Mouse (Mus musculus) ES-Bruce4 (cell line): ENCODE measurements around the gene Nfyc. TPM values are rescaled to one million over a fixed set of nuclear protein-coding genes. Genes with fewer than 3 reads are reported as not detected.

ENCODE experiments used
- H3K27ac ChIP-seq: 2 replicates; pipeline ENCODE4 v1.5.1; 2012; ENCODE audit warnings: low read length, inconsistent platforms; ENCODE audit not compliant: insufficient read depth
- H3K27me3 ChIP-seq: 2 replicates; pipeline ENCODE4 v1.6.1; 2012; ENCODE audit warnings: mild to moderate bottlenecking, low read length, inconsistent platforms; ENCODE audit not compliant: control insufficient read depth, poor library complexity, insufficient read depth, severe bottlenecking
- H3K36me3 ChIP-seq: 2 replicates; pipeline ENCODE4 v1.6.1; 2012; ENCODE audit warnings: inconsistent platforms, mild to moderate bottlenecking, low read length, moderate library complexity; ENCODE audit not compliant: control insufficient read depth, poor library complexity, insufficient read depth, severe bottlenecking
- H3K4me1 ChIP-seq: one replicate; pipeline ENCODE4 v1.8.1; 2011; ENCODE audit warnings: low read length; ENCODE audit not compliant: control insufficient read depth, insufficient read depth
- H3K4me3 ChIP-seq: 2 replicates; pipeline ENCODE4 v1.5.1; 2011; ENCODE audit warnings: low read depth, mild to moderate bottlenecking, low read length
- H3K9ac ChIP-seq: 2 replicates; pipeline ENCODE4 v1.6.1; 2012; ENCODE audit warnings: low read depth, mild to moderate bottlenecking, inconsistent platforms; ENCODE audit not compliant: poor library complexity, severe bottlenecking
- H3K9me3 ChIP-seq: replicated peaks from 2 replicates; pipeline ENCODE4 v1.6.1; 2012; ENCODE audit warnings: mild to moderate bottlenecking, low read length, inconsistent platforms; ENCODE audit not compliant: control insufficient read depth, poor library complexity, insufficient read depth, severe bottlenecking
- CTCF ChIP-seq: IDR thresholded peaks from one replicate; pipeline ENCODE4 v1.8.1; 2011; ENCODE audit warnings: low read depth, low read length
- EP300 ChIP-seq: IDR thresholded peaks from 2 replicates; pipeline ENCODE4 v1.6.1; 2011; ENCODE audit warnings: low read depth, low read length; ENCODE audit not compliant: insufficient read depth
- POLR2A ChIP-seq: IDR thresholded peaks from one replicate; pipeline ENCODE4 v1.8.1; 2011; ENCODE audit warnings: low read length; ENCODE audit not compliant: insufficient read depth
- polyA plus RNA-seq: library from polyadenylated mRNA; stranded (reverse); fragments of >200 nt; gene quantifications from 2 replicates; pipeline ENCODE4 v1.2.4, GENCODE M21; 2011; ENCODE audit warnings: low read depth; ENCODE audit not compliant: missing spikeins, insufficient read depth, insufficient read length

Gene Nfyc
- polyA plus RNA-seq, 1 experiment = 40.1 TPM

- Histone ChIP-seq H3K36me3 (no peaks in the 10 kb centered on the region), H3K9ac (no peak overlapping the region), H3K9me3 (no peaks in the 10 kb centered on the region), H3K27ac (no peak overlapping the region), H3K4me1 (no peaks in the 10 kb centered on the region), H3K27me3 (no peaks in the 10 kb centered on the region), H3K4me3 (no peak overlapping the region)
- no peak for TF ChIP-seq EP300
- no peak for TF ChIP-seq CTCF
- no peak for TF ChIP-seq POLR2A
Measured at GRCm38 (mm10) chr4:120713856-120714497, 117.4 kb downstream of the Nfyc start.

- H3K36me3 ChIP-seq = no peaks in the 10 kb centered on the region
- H3K27ac ChIP-seq = no peak overlapping the region
- no peak overlapping the region for H3K4me3 ChIP-seq
- no peaks in the 10 kb centered on the region for H3K27me3 ChIP-seq
- TF ChIP-seq POLR2A = no peak
- TF ChIP-seq CTCF = no peak
- TF ChIP-seq EP300 = no peak
- no peaks in the 10 kb centered on the region for H3K9me3 ChIP-seq
- no peaks in the 10 kb centered on the region for H3K4me1 ChIP-seq
- no peak overlapping the region for H3K9ac ChIP-seq
Measured at GRCm38 (mm10) chr4:120713021-120713420, 118.4 kb downstream of the Nfyc start.

DNA sequence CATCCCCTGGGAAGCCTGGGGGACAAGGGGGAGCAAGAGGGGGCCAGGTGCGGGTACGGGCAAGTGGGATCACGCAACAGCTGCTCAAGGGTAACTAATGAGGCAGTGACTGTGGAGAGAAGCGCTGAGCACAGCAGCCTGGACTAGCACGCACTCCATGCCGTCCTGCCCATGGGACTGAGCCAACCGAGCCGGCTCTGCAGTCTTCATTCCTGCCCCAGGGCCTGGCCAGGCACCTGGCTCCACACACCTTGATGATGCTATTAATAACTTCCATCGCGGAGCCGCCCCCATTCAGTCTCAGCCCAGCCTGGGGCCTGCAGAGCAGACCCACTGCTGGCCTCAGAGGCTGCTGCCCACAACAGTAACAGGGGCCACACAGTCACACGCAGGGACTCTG lies 119.1 kb downstream of the Nfyc start:
- Histone ChIP-seq H3K4me1 (no peaks in the 10 kb centered on the region), H3K4me3 (no peak overlapping the region), H3K27ac (no peak overlapping the region), H3K27me3 (no peaks in the 10 kb centered on the region), H3K9me3 (no peaks in the 10 kb centered on the region), H3K36me3 (no peaks in the 10 kb centered on the region), H3K9ac (no peak overlapping the region)
- no peak for TF ChIP-seq CTCF
- no peak for TF ChIP-seq POLR2A
- no peak for TF ChIP-seq EP300

Other genes with a start within 250 kb of the Nfyc start
- not detected in 2 replicates for gene Gm8439, start 242.8 kb downstream of the Nfyc start, polyA plus RNA-seq
- gene Cited4, start 165.0 kb downstream of the Nfyc start, polyA plus RNA-seq = 3.2 and 3.9 TPM in 2 replicates
- gene Kcnq4, start 83.0 kb downstream of the Nfyc start, polyA plus RNA-seq = 2.5 and 3.2 TPM in 2 replicates
- 7.3 and 9.3 TPM in 2 replicates for gene Rims3, start 23.2 kb upstream of the Nfyc start, polyA plus RNA-seq
- 14.0 and 17.0 TPM in 2 replicates for gene Exo5, start 93.4 kb upstream of the Nfyc start, polyA plus RNA-seq
- gene Zfp69, start 120.1 kb upstream of the Nfyc start, polyA plus RNA-seq = 2.9 and 3.2 TPM in 2 replicates
- gene Smap2, start 185.7 kb upstream of the Nfyc start, polyA plus RNA-seq = 23.0 and 23.9 TPM in 2 replicates
- 5.8 and 6.9 TPM in 2 replicates for gene Col9a2, start 207.8 kb upstream of the Nfyc start, polyA plus RNA-seq